Mouse (Mus musculus): ENCODE data around the gene Tmem109.

The Tmem109 gene

GRCm38 (mm10) chr19:10892201-10892600, 10.4 kb upstream of the Tmem109 start:
- in situ Hi-C loops (cut with MboI, MseI) = no loop called here

- in situ Hi-C loops (cut with MboI, MseI) = no loop called here
Measured at GRCm38 (mm10) chr19:10880975-10881425, 801 bp downstream of the Tmem109 start.

- in situ Hi-C loops (cut with MboI, MseI) = no loop called here
Measured at GRCm38 (mm10) chr19:10880085-10880974, 1.5 kb downstream of the Tmem109 start.

- in situ Hi-C loops (cut with MboI, MseI) = loop anchor here (5.0 kb wide), 1 partner anchor 41 kb away; the partner anchor contains the start of gene Slc15a3
Measured at GRCm38 (mm10) chr19:10878201-10878837, 3.5 kb downstream of the Tmem109 start.

GRCm38 (mm10) chr19:10871328-10871961, 10.4 kb downstream of the Tmem109 start:
- in situ Hi-C loops (cut with MboI, MseI) = loop anchor here (5.0 kb wide), 1 partner anchor 69 kb away; no protein-coding TSS in a partner anchor

- in situ Hi-C loops (cut with MboI, MseI) = loop anchor here (5.0 kb wide), 1 partner anchor 68 kb away; no protein-coding TSS in a partner anchor
Measured at GRCm38 (mm10) chr19:10870676-10871075, 11.1 kb downstream of the Tmem109 start.

GRCm38 (mm10) chr19:10869886-10870527, 11.8 kb downstream of the Tmem109 start, which contains the start of gene Tmem132a:
Gene Tmem132a, minus strand, starts transcription at chr19:10869940.
- in situ Hi-C loops (cut with MboI, MseI) = loop anchor here (5.0 kb wide), 1 partner anchor 68 kb away; no protein-coding TSS in a partner anchor

GRCm38 (mm10) chr19:10869241-10869885, 12.4 kb downstream of the Tmem109 start:
- in situ Hi-C loops (cut with MboI, MseI) = no loop called here

- in situ Hi-C loops (cut with MboI, MseI) = no loop called here
Measured at GRCm38 (mm10) chr19:10868623-10869141, 13.1 kb downstream of the Tmem109 start.

GRCm38 (mm10) chr19:10867946-10868622, 13.7 kb downstream of the Tmem109 start:
- in situ Hi-C loops (cut with MboI, MseI) = no loop called here

GRCm38 (mm10) chr19:10866351-10866750, 15.4 kb downstream of the Tmem109 start:
- in situ Hi-C loops (cut with MboI, MseI) = no loop called here

GRCm38 (mm10) chr19:10860072-10860497, 21.7 kb downstream of the Tmem109 start:
- in situ Hi-C loops (cut with MboI, MseI) = no loop called here

GRCm38 (mm10) chr19:10856520-10856919, 25.3 kb downstream of the Tmem109 start:
- in situ Hi-C loops (cut with MboI, MseI) = no loop called here

GRCm38 (mm10) chr19:10855422-10855821, 26.4 kb downstream of the Tmem109 start:
- in situ Hi-C loops (cut with MboI, MseI) = no loop called here

- in situ Hi-C loops (cut with MboI, MseI) = no loop called here
Measured at GRCm38 (mm10) chr19:10847311-10848087, 34.3 kb downstream of the Tmem109 start.

GRCm38 (mm10) chr19:10846150-10846549, 35.7 kb downstream of the Tmem109 start:
- in situ Hi-C loops (cut with MboI, MseI) = no loop called here

GRCm38 (mm10) chr19:10845454-10845853, 36.3 kb downstream of the Tmem109 start:
- in situ Hi-C loops (cut with MboI, MseI) = no loop called here

GRCm38 (mm10) chr19:10844206-10844605, 37.6 kb downstream of the Tmem109 start:
- in situ Hi-C loops (cut with MboI, MseI) = no loop called here

- in situ Hi-C loops (cut with MboI, MseI) = no loop called here
Measured at GRCm38 (mm10) chr19:10842914-10843313, 38.9 kb downstream of the Tmem109 start.
